Mouse (Mus musculus) G1E (cell line): Measurements from ENCODE around the gene Mmgt1.

ENCODE experiments used
- CTCF ChIP-seq: IDR thresholded peaks from 2 replicates; pipeline ENCODE4 v1.5.1; 2012; ENCODE audit warnings: low read depth, low read length, inconsistent platforms, mixed read lengths
- GATA1 ChIP-seq: IDR thresholded peaks from 2 replicates; pipeline ENCODE4 v1.6.1; 2012; ENCODE audit warnings: borderline replicate concordance, low read length, inconsistent platforms, mixed read lengths

- TF ChIP-seq GATA1 (no peak), CTCF (no peak)
Measured at GRCm38 (mm10) chrX:56606536-56606935, 8.7 kb upstream of the Mmgt1 start.
